Mouse (Mus musculus): Measurements from ENCODE around the gene Unkl.

GRCm38 (mm10) chr17:25138803-25139202, 49.4 kb upstream of the Unkl start:
- TF ChIP-seq HCFC1 (IDR thresholded peaks at IDR 0.05; ENCODE audit: borderline replicate concordance, insufficient read depth, low read length) (no peak), ZC3H11A (IDR thresholded peaks at IDR 0.05; ENCODE audit: borderline replicate concordance, low read depth, low read length) (no peak), CHD2 (IDR thresholded peaks at IDR 0.05; ENCODE audit: low read depth, low read length) (no peak)

Data from ES-E14 (cell line).